Mouse (Mus musculus): ENCODE measurements at regions not wholly inside any gene's neighbourhood (a gene's known extent, or its start where the extent isn't known, plus 50 kb on each side); places are given as distances from the start of the nearest gene placed in this dataset.
A peak's percentile ranks its signal among the peaks of the same experiment; 100 is the strongest.

- no peak for DNase-seq (ENCODE audit: low spot score in 2 of 2)
Observed at GRCm38 (mm10) chr8:10931266-10931665, 77.0 kb downstream of the Irs2 start.

GRCm38 (mm10) chr8:10928836-10929235, 79.4 kb downstream of the Irs2 start:
- no peak for DNase-seq (ENCODE audit: low spot score in 2 of 2)

- DNase-seq (ENCODE audit: low spot score in 2 of 2) = peak; percentile 27 to 39
Observed at GRCm38 (mm10) chr8:10928342-10928794, 79.9 kb downstream of the Irs2 start.

GRCm38 (mm10) chr8:10927187-10927586, 81.1 kb downstream of the Irs2 start:
- no peak for DNase-seq (ENCODE audit: low spot score in 2 of 2)

GRCm38 (mm10) chr8:10926518-10926915, 81.7 kb downstream of the Irs2 start:
- peak; percentile 26 to 40 for DNase-seq (ENCODE audit: low spot score in 2 of 2)

GRCm38 (mm10) chr8:10925582-10926517, 82.4 kb downstream of the Irs2 start:
- no peak for DNase-seq (ENCODE audit: low spot score in 2 of 2)

GRCm38 (mm10) chr8:10924526-10925199, 83.6 kb downstream of the Irs2 start:
- DNase-seq (ENCODE audit: low spot score in 2 of 2) = no peak

- no peak for DNase-seq (ENCODE audit: low spot score in 2 of 2)
Observed at GRCm38 (mm10) chr8:10924001-10924490, 84.2 kb downstream of the Irs2 start.

GRCm38 (mm10) chr8:10923071-10924000, 84.9 kb downstream of the Irs2 start:
- DNase-seq (ENCODE audit: low spot score in 2 of 2) = no peak

GRCm38 (mm10) chr8:10922209-10923030, 85.8 kb downstream of the Irs2 start:
- DNase-seq (ENCODE audit: low spot score in 2 of 2) = no peak

- DNase-seq (ENCODE audit: low spot score in 2 of 2) = no peak
Observed at GRCm38 (mm10) chr8:10921439-10922191, 86.6 kb downstream of the Irs2 start.

GRCm38 (mm10) chr8:10919620-10920019, 88.6 kb downstream of the Irs2 start:
- DNase-seq (ENCODE audit: low spot score in 2 of 2) = no peak

GRCm38 (mm10) chr8:10918403-10919035, 89.7 kb downstream of the Irs2 start:
- DNase-seq (ENCODE audit: low spot score in 2 of 2) = peak in 1 of 2 experiments; percentile 28

- DNase-seq (ENCODE audit: low spot score in 2 of 2) = no peak
Observed at GRCm38 (mm10) chr8:10914616-10915015, 93.6 kb downstream of the Irs2 start.

GRCm38 (mm10) chr8:10912436-10912835, 95.8 kb downstream of the Irs2 start:
- no peak for DNase-seq (ENCODE audit: low spot score in 2 of 2)

GRCm38 (mm10) chr8:10911371-10911770, 96.9 kb downstream of the Irs2 start:
- DNase-seq (ENCODE audit: low spot score in 2 of 2) = no peak

GRCm38 (mm10) chr8:10910954-10911353, 97.3 kb downstream of the Irs2 start:
- DNase-seq (ENCODE audit: low spot score in 2 of 2) = no peak

GRCm38 (mm10) chr8:10910244-10910872, 97.9 kb downstream of the Irs2 start:
- no peak for DNase-seq (ENCODE audit: low spot score in 2 of 2)

- no peak for DNase-seq (ENCODE audit: low spot score in 2 of 2)
Observed at GRCm38 (mm10) chr8:10909155-10909554, 99.1 kb downstream of the Irs2 start.
